Mouse (Mus musculus) layer of hippocampus, postnatal 14 days (tissue): ENCODE measurements around the gene Ccdc6. TPM values are rescaled to one million over a fixed set of nuclear protein-coding genes. Genes with fewer than 3 reads are reported as not detected.

Experiments
- DNase-seq, 2 experiments: peaks; one replicate each; pipeline ENCODE4 v3.0.0; 2021 to 2022; ENCODE audit warnings: low spot score in 2 of 2, mixed read lengths in 1 of 2
- total RNA-seq, 2 experiments: library from RNA; stranded (reverse); gene quantifications; 2 replicates each; pipeline ENCODE4 v1.2.3; 2021

Ccdc6 gene
- total RNA-seq, 2 experiments from 2014 or later = 65.7 to 66.3 TPM

GRCm38 (mm10) chr10:70163681-70164080 is 66.8 kb downstream of the Ccdc6 start:
- DNase-seq = no peak

DNA sequence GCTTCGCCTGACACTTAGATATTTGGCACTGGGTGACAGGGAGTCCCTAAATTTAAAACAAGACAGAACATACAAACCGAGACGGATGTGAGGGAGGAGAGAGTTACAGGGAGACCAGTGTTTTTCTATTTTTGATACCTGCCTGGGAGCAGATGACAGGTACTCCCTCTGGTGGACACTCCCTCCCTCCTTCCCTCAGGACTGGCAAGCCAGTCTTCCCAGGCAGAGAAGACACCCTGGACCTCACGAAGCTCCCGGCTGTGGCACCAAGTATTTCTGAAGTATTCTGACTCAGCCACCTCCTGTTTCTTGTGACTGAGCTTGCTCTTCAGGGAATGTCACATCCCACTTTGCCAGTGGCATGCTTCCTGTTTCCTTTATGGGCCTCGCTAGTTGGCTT is 69.0 kb downstream of the Ccdc6 start:
- DNase-seq = no peak

DNA sequence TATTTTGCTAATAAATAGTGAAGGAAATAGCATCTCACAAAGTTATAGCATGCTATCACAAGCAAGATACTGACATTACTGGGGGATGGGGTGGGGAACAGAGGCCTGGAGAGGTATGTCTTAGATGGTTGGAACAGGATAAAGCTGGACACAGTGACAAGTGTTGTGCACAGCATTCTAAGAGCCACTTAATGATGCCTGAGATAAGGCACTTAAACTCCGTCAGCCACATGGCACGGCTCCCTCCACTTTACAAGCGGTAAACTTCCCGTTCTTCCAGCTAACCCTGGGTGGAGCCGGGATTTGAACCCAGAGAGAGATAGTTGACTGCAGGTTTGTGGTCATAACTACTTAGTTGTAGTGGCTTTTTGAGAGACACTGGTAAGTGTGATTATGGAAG is 69.5 kb downstream of the Ccdc6 start:
- DNase-seq = no peak

DNA sequence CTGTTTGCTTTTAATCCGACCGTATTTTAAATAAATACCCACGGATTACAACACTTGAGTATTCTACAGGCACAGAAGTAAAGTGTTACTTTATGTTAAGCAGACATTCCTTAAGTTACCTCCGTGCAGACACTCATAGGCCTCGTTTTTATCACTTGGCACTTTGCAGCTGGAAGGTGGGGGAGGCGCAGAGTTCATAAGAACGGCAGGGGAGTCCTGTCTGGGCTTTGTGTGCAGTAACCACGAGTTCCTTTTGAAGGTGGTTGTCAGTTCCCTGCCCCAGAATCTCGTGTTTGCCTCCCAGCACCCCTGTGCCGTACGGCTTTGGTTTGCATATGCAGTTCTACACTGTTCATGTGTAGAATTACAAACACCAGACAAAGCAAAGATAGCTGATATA is 70.7 kb downstream of the Ccdc6 start:
- DNase-seq = no peak

DNA sequence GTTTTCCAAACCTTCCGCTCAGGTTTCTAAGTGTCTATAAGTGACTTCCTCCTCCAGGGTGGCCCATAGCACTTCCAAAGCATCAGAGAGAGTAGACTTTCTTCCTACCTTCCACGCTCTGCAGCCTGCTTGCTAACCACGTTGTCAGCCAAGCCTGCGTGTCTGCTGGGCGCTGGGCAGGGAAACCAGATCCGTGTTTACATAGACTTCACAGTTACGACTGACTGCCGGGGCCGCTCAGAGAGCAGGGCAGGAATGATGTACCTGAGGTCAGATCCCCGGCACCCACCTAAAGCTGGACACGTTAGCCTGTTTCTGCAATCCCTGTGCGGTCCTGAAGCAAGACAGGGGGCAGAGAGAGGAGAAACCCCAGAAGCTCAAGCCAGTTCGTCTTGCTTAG is 71.5 kb downstream of the Ccdc6 start:
- no peak for DNase-seq

DNA sequence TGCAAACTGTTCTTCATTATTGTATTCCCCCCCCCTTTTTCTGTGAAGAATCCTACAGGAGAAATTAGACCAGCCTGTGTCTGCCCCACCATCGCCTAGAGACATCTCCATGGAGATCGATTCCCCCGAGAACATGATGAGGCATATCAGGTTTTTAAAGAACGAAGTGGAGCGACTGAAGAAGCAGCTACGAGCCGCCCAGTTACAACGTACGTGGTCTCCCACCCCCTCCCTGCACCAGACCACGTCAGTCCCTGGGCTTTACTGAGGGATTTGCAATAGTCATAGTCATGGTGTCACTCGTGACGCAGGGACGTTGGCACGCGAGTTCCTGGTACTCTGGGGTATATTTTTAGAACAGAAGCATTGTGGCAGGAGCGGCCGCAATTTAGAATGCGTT is 72.1 kb downstream of the Ccdc6 start:
- DNase-seq = peak; percentile 31 to 46

GRCm38 (mm10) chr10:70173314-70173713 is 76.4 kb downstream of the Ccdc6 start:
- DNase-seq = peak in 1 of 2 experiments; percentile 48

- DNase-seq = no peak
Measured at GRCm38 (mm10) chr10:70174494-70175190, 77.7 kb downstream of the Ccdc6 start.

GRCm38 (mm10) chr10:70180727-70181126 is 83.8 kb downstream of the Ccdc6 start:
- DNase-seq = no peak

- no peak for DNase-seq
Measured at GRCm38 (mm10) chr10:70181279-70181972, 84.5 kb downstream of the Ccdc6 start.

GRCm38 (mm10) chr10:70183210-70184080 is 86.5 kb downstream of the Ccdc6 start:
- DNase-seq = peak in 1 of 2 experiments; percentile 35

DNA sequence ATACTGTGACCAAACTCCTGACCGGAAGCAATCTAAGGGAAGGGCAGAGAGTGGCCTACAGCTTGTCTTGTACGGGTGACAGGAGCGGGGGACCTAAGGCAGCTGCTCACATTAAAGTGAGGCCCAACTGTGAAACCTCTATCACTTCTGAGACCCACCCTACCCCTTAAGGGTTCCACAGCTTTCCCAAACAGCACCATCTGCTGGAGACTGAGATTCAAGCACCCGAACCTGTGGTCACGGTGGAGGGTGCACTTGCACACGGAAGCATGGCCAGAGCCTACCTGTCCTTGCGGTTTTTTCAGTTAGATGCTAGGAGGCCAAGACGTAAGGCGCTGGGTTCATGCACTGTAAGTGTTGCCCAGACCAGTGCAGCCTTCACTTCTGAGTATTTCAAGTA is 89.2 kb downstream of the Ccdc6 start:
- DNase-seq = peak in 1 of 2 experiments; percentile 26

GRCm38 (mm10) chr10:70186586-70186985 is 89.7 kb downstream of the Ccdc6 start:
- no peak for DNase-seq

DNA sequence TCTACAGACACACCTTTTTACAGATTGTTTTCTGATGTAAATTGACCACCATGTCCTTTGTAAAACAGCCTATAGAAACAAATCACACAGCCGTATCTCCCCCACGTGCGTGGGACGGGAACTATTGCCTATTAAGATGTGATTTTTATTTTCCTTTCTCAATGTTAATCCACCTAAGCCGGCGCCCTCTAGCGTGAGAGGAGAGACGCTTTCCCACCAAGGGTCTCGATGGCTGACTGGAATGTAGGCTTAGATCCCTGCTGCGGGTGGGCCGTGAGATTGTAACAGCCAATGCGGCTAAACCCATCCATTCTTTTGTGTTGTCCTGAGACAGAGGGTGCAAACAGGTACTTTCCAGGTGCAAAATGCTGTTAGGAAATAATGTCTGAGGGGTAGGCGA is 92.9 kb downstream of the Ccdc6 start:
- DNase-seq = no peak

DNA sequence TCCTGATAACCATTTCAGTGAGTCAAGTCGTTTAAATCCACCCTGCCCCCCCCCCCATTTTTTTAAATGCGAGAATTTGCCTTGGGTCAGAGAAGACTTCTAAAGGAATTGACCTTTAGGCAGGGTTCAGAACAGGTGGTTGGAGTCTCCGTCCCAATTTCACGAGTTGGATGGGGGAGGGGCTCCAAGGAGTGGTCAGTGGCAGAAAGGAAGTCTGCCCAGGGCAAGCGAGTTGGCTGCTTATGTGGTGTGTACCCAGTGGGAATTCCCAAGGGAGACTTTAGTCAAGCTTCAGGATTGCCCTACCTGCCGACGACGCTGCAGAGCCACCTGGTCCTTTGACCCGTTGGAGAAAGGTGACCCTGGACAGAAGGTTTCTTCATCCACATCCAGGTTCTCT is 97.4 kb downstream of the Ccdc6 start:
- no peak for DNase-seq

- DNase-seq = no peak
Measured at GRCm38 (mm10) chr10:70195279-70195678, 98.4 kb downstream of the Ccdc6 start.

- DNase-seq = peak in 1 of 2 experiments; percentile 37
Measured at GRCm38 (mm10) chr10:70195786-70196185, 98.9 kb downstream of the Ccdc6 start.

DNA sequence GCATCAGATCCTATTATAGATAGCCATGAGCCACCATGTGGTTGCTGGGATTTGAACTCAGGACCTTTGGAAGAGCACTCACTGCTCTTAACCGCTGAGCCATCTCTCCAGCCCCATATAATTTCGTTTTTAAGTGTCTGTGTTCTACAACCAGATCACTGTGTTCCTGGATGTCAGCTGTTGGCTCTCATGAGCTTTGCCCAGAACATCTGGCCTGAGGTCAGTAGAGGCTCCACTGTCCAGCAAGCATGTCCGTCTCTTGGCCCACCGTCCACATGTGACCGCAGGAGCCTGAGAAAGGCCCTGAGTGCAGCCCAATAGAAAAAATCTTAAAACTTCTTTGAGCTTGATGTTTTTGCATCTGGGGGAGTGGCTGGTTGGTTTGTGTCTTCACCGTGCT is 99.7 kb downstream of the Ccdc6 start:
- no peak for DNase-seq

GRCm38 (mm10) chr10:70197601-70198000 is 100.7 kb downstream of the Ccdc6 start:
- no peak for DNase-seq

GRCm38 (mm10) chr10:70198012-70198411 is 101.1 kb downstream of the Ccdc6 start:
- no peak for DNase-seq

DNA sequence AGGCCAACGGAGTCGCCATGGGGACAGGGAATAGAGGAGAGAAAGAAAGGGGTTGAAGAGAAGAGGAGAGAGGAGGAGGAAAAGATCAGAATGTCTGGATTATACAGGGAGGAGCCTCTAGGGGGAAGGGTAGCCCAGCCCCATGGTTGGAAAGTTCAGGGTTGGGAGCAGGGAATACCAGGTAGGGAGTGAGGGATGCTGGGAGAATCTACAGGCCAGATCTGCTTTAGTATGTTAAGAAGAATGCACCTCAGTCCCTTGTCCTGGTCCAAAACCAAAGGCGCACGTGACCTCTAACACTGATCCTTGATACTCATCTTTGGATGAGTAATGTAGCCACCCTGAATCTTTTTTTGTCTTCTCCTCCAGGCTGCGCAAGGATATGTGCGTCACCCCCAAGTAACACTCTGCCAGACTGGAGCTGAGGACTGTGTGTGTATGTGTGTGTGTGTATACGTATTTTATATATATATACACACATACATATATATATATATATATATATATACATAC is 102.1 kb downstream of the Ccdc6 start:
- no peak for DNase-seq
